Mouse (Mus musculus) limb, embryonic 13.5 days (tissue): ENCODE measurements around the gene Slc15a1. TPM values are rescaled to one million over a fixed set of nuclear protein-coding genes. Genes with fewer than 3 reads are reported as not detected.

Experiments
- ATAC-seq: fragments of 200-750 bp; cut with Nextera tagmentation; 2 replicates; pipeline ENCODE4 v1.8.0; 2017; ENCODE audit warnings: low read depth, moderate number of reproducible peaks, moderate TSS enrichment; ENCODE audit not compliant: low FRiP score
- H3K27ac ChIP-seq: fragments of 300-500 bp; sonication (generic); 2 replicates; pipeline ENCODE4 v1.5.1; 2015; ENCODE audit warnings: inconsistent platforms, mild to moderate bottlenecking, moderate library complexity
- H3K27me3 ChIP-seq: fragments of 300-500 bp; sonication (generic); 2 replicates; pipeline ENCODE4 v1.6.1; 2015; ENCODE audit warnings: mild to moderate bottlenecking, inconsistent platforms
- H3K36me3 ChIP-seq: fragments of 300-500 bp; sonication (generic); 2 replicates; pipeline ENCODE4 v1.6.1; 2015; ENCODE audit warnings: inconsistent platforms, mild to moderate bottlenecking, moderate library complexity
- H3K4me1 ChIP-seq: fragments of 300-500 bp; sonication (generic); 2 replicates; pipeline ENCODE4 v1.6.1; 2015; ENCODE audit warnings: inconsistent platforms
- H3K4me2 ChIP-seq: fragments of 300-500 bp; sonication (generic); replicated peaks from 2 replicates; pipeline ENCODE4 v1.6.1; 2015; ENCODE audit warnings: inconsistent platforms, mild to moderate bottlenecking, moderate library complexity
- H3K4me3 ChIP-seq: fragments of 300-500 bp; sonication (generic); 2 replicates; pipeline ENCODE4 v1.5.1; 2015; ENCODE audit warnings: moderate library complexity, mild to moderate bottlenecking, inconsistent platforms
- H3K9ac ChIP-seq: fragments of 300-500 bp; sonication (generic); 2 replicates; pipeline ENCODE4 v1.6.1; 2015; ENCODE audit warnings: mild to moderate bottlenecking, inconsistent platforms
- H3K9me3 ChIP-seq: fragments of 300-500 bp; sonication (generic); 2 replicates; pipeline ENCODE4 v1.6.1; 2016; ENCODE audit warnings: inconsistent platforms
- WGBS: fragments of 180-500 bp; shearing (Covaris S2); methylation state at CpG from one replicate; pipeline ENCODE4 v1.1.7; 2015; 5-methylcytosine and 5-hydroxymethylcytosine counted together
- polyA plus RNA-seq: library from polyadenylated mRNA; unstranded; fragments of >200 nt; fragmentation: Nextera tagmentation; extraction: Ambion mirVana; gene quantifications from 2 replicates; pipeline ENCODE4 v1.2.1, GENCODE M21; 2015

Gene Slc15a1
- polyA plus RNA-seq = not detected in 2 replicates

DNA sequence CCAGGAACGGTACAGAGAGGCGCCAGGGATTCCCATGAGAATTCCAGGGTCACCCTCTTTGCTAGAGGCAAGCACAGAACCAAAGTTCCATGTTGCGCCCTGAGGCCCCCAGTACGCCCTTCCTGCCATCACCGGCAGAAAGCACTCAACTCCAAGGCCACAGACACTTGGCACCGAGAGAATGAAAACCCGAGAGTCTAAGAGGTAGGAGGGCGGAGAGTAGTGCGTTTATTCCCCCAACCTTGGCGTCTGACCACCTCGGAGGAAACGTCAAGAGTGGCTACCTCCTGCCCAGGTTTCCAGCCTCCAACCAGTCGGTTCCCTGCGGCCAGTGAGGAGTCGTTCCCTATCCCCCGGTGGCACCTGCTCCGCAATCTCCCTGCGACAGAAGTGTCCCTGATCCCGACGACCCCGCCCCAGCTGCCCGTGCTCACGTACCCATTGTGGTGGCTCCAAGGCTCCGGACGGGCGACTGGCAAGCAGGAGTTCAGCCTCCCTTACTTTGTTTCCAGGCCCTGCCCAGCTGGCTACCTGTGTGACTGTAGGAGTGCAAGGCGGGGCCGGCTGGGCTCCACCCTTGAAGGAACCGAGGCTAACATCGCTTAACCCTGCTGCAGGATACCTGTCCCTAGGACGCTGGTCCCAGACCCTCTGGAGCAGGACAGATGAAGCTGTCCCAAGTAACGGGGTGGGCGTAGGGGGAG lies at the start of gene Slc15a1:
TSS of gene Slc15a1 (minus strand) at position 472 of the 704 bp plus-strand sequence.
- Histone ChIP-seq H3K4me3 (peak within 1 kb of the TSS; percentile 13), H3K27ac (no peak within 1 kb of the TSS), H3K27me3 (peaks cover 67% of the 10 kb centered on the region), H3K4me2 (peak within 1 kb of the TSS; percentile 43), H3K36me3 (no peaks in the 10 kb centered on the region), H3K4me1 (0 out of 2 replicates have a peak, but pooled peaks cover 4% of the 10 kb centered on the region), H3K9ac (no peak within 1 kb of the TSS), H3K9me3 (no peaks in the 10 kb centered on the region)
- ATAC-seq = no peak
- WGBS = 9% methylated on average over 33 of the region's 33 CpGs

DNA sequence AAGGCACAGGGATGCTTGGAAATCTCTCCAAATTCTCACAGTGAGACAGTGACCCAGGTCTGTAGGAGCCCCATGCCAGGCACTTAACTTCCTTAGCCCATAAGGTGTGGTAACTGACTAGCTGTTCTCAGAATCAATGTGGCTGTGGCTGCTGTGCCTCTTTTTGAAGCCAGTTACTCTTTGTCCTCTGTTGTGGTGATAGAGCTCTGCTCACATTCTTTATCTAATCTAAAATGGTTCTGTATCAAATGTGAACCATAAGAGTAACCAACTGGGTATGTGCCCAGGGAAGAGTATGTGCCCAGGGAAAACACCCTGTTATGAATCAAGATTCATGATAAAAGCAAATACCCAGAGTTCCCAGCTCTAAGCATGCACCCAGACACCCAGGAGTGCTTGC lies 48.7 kb upstream of the Slc15a1 start:
- Histone ChIP-seq H3K4me2 (no peak overlapping the region), H3K4me3 (no peak overlapping the region), H3K9ac (no peak overlapping the region), H3K27ac (no peak overlapping the region), H3K36me3 (peaks cover 5% of the 10 kb centered on the region; the same call in 1 of the 2 replicates), H3K4me1 (peaks cover 12% of the 10 kb centered on the region), H3K9me3 (no peaks in the 10 kb centered on the region), H3K27me3 (peaks cover 9% of the 10 kb centered on the region)
- ATAC-seq = no peak

DNA sequence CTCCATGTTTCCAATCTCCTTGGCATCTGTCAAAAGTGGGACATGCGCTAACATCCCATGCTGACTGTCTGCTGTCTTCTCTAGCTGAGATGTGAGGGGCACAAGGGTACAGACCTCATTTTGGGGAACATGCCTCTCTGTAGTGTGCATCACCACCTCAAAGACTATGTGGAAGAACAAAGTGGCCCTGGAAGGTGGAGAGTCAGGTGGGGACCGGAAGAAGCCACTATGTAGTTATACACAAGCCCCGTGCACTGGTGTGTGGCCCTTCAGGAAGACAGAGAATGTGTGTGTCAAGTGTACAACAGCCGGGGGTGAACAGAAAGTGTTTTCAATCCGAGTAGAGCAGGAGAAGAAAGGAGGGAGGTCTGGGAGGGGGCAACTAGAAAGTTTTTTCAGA lies 47.5 kb upstream of the Slc15a1 start:
- Histone ChIP-seq H3K4me1 (peaks cover 15% of the 10 kb centered on the region), H3K27ac (no peak overlapping the region), H3K4me3 (no peak overlapping the region), H3K9me3 (no peaks in the 10 kb centered on the region), H3K36me3 (peaks cover 5% of the 10 kb centered on the region; the same call in 1 of the 2 replicates), H3K27me3 (peaks cover 5% of the 10 kb centered on the region; the same call in 1 of the 2 replicates), H3K4me2 (no peak overlapping the region), H3K9ac (no peak overlapping the region)
- 73% methylated on average over 5 of the region's 5 CpGs for WGBS
- ATAC-seq = no peak

DNA sequence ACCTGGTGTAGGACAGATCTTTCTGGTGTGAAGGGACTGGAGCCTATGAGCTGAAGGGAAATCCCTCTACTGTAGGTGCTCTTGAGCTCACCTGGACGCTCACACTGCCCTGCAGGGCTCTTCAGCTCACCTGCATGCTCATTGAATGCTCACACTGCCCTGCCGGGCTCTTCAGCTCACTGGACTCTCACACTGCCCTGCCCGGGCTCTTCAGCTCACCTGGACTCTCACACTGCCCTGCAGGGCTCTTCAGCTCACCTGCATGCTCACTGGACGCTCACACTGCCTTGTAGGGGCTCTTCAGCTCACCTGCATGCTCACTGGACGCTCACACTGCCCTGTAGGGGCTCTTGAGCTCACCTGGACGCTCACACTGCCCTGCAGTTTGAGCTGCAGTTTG lies 44.8 kb upstream of the Slc15a1 start:
- Histone ChIP-seq H3K4me2 (no peak overlapping the region), H3K4me1 (peaks cover 11% of the 10 kb centered on the region), H3K9me3 (no peaks in the 10 kb centered on the region), H3K27me3 (peaks cover 5% of the 10 kb centered on the region; the same call in 1 of the 2 replicates), H3K4me3 (no peak overlapping the region), H3K36me3 (peaks cover 5% of the 10 kb centered on the region; the same call in 1 of the 2 replicates), H3K9ac (no peak overlapping the region), H3K27ac (no peak overlapping the region)
- 72% methylated on average over 6 of the region's 6 CpGs for WGBS
- ATAC-seq = no peak

DNA sequence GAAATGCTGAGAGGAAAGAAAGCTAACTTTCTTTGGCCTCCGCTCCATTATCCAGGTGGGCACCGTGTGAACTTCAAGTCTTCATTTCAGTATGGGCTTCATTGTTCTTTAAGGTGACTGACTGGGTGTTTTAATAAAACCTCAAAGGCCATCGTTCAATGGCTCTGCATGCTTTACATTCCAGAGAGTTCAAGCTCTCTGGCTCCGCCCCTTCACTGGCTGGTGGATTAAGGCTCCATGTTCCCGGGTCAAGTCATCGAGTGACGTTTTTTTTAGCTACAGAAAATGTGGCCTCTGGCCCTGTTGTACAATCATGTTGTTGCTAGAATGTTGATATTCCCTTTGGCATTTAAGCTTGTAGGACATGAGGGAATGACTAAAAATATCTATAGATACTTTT lies 42.7 kb upstream of the Slc15a1 start:
- 45% methylated on average over 7 of the region's 7 CpGs for WGBS
- ATAC-seq = no peak
- H3K9ac ChIP-seq = no peak overlapping the region
- H3K27me3 ChIP-seq = peaks cover 5% of the 10 kb centered on the region; the same call in 1 of the 2 replicates
- peaks cover 11% of the 10 kb centered on the region for H3K4me1 ChIP-seq
- no peak overlapping the region for H3K4me3 ChIP-seq
- H3K27ac ChIP-seq = no peak overlapping the region
- H3K36me3 ChIP-seq = peaks cover 8% of the 10 kb centered on the region; the same call in 1 of the 2 replicates
- H3K4me2 ChIP-seq = no peak overlapping the region
- no peaks in the 10 kb centered on the region for H3K9me3 ChIP-seq

DNA sequence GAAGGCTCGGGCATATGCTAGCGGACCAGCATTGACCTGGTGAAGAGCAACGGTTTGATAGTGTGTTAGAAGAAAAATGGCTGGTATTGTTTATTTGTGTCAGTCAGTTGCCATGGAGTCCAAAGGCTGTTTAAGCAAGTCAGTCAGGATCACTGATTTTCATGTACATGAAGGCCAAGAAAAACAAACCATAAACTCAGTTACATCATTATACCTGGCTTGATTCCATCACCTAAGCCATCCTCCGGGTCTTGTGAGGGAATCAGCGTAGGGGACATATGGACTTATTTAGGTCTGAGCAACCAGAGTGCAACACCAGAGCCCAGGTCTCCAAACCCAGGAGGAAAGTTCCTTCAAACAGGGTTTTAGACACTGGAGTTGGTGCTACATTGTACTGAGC lies 41.6 kb upstream of the Slc15a1 start:
- H3K27ac ChIP-seq = no peak overlapping the region
- no peak overlapping the region for H3K4me3 ChIP-seq
- H3K9ac ChIP-seq = no peak overlapping the region
- H3K27me3 ChIP-seq = peaks cover 5% of the 10 kb centered on the region; the same call in 1 of the 2 replicates
- H3K9me3 ChIP-seq = no peaks in the 10 kb centered on the region
- H3K36me3 ChIP-seq = peaks cover 8% of the 10 kb centered on the region; the same call in 1 of the 2 replicates
- no peak overlapping the region for H3K4me2 ChIP-seq
- H3K4me1 ChIP-seq = peaks cover 11% of the 10 kb centered on the region
- WGBS = 69% methylated on average over 5 of the region's 5 CpGs
- ATAC-seq = peak; percentile 80

DNA sequence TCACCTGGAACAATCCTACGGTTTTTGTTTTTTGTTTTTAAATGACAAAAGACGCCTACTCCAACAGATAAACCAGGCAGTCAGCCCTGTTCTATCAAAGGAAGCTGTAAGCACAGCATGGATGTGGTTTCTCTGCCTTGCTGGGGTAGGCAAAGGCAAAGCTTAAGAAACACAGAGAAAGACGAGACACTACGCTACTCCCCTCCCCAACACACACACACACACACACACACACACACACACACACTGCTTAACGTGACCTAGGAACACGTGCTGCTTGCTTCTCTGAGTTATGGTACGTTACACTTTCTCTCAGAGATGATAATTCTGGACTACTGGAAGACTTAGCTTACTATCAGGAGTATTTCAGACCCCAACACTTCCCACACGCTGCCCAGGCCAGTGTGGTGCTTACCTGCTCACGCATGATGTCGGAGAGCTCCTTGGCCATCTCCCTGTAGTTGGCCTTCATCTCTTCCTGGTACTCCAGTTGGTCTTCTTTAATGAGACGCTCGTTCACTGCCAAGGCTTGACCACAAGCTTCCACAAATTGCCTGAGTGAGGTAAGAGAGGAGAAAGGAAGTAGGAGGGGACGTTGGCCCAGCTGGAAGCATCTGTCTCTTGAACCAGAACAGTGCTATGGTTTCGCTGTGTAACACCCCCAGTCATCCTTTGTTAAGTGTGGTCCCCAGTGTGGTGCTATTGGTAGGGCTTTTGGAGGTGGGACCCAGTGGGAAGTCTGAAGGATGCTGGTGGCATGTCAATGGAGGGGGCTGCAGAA lies 40.7 kb upstream of the Slc15a1 start:
- ATAC-seq = no peak
- Histone ChIP-seq H3K4me3 (no peak overlapping the region), H3K27me3 (peaks cover 5% of the 10 kb centered on the region; the same call in 1 of the 2 replicates), H3K4me1 (peaks cover 11% of the 10 kb centered on the region), H3K9me3 (no peaks in the 10 kb centered on the region), H3K27ac (no peak overlapping the region), H3K9ac (no peak overlapping the region), H3K36me3 (peaks cover 8% of the 10 kb centered on the region; the same call in 1 of the 2 replicates), H3K4me2 (no peak overlapping the region)
- 87% methylated on average over 14 of the region's 14 CpGs for WGBS

DNA sequence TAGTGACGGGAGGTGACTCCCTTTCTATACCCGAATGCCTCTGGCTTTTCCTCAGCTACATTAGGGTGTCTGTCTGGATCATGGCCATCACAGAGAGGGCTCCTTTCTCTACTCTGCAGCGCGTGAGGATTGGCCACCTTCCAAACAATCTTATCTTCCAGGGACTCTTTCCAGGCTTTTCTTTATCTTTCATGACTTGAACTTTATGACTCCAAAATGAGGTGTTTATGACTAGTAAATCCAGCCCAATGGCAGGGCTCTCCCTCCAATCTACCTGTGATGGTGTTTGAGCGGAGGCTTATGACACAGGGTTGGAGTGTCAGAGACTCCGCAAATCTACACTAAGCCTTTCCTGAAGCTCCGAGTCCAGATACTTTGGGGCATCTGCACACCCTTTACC lies 36.2 kb upstream of the Slc15a1 start:
- no peak overlapping the region for H3K27ac ChIP-seq
- H3K4me3 ChIP-seq = no peak overlapping the region
- no peak overlapping the region for H3K9ac ChIP-seq
- no peaks in the 10 kb centered on the region for H3K27me3 ChIP-seq
- no peak overlapping the region for H3K4me2 ChIP-seq
- ATAC-seq = no peak
- H3K4me1 ChIP-seq = no peaks in the 10 kb centered on the region
- H3K36me3 ChIP-seq = 0 out of 2 replicates have a peak, but pooled peaks cover 3% of the 10 kb centered on the region
- H3K9me3 ChIP-seq = peaks cover 7% of the 10 kb centered on the region
- 52% methylated on average over 7 of the region's 7 CpGs for WGBS

DNA sequence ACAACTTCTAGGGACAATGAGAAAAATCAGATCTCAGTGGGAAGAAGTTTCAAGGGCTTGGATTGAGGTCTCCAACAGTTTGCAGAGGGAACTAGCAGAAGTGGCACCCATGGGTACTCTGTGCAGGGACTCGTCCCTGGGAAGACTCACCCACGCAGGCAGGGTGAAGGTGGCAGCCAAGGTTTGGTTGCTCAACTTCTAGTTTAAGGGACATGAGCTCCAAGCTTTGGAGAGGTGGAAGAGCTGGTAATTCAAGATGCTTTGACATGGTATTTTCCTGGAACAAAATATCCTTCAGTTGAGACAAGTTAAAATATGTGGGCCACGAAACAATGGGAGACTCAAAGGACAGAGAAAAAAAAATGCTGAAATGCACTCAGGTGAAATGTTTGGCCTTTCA lies 29.4 kb upstream of the Slc15a1 start:
- H3K36me3 ChIP-seq = no peaks in the 10 kb centered on the region
- H3K27ac ChIP-seq = no peak overlapping the region
- peaks cover 7% of the 10 kb centered on the region for H3K9me3 ChIP-seq
- no peaks in the 10 kb centered on the region for H3K27me3 ChIP-seq
- H3K4me2 ChIP-seq = no peak overlapping the region
- 85% methylated on average over 3 of the region's 3 CpGs for WGBS
- no peak overlapping the region for H3K4me3 ChIP-seq
- H3K9ac ChIP-seq = no peak overlapping the region
- ATAC-seq = no peak
- H3K4me1 ChIP-seq = no peaks in the 10 kb centered on the region

DNA sequence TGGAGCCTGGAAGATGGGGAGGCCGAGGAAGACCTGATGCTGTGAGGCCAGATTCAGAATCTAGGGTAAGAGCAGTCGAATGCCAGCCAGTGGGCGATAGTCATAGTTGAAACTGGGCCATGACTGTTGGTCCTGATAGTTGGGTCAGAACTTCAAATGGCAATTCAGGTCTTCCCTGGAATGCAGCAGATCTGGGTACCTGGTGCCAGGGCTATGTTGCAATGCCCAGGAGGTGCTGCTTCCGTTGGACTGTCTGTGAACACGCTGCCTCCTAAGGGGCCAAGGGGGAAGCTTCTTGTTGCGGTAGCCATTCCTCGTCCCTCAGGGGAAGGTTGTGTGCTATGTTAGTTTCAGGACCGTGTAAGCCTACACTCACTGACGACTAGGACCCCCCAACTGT lies 25.8 kb upstream of the Slc15a1 start:
- Histone ChIP-seq H3K4me1 (no peaks in the 10 kb centered on the region), H3K9me3 (no peaks in the 10 kb centered on the region), H3K4me3 (no peak overlapping the region), H3K9ac (no peak overlapping the region), H3K27me3 (no peaks in the 10 kb centered on the region), H3K27ac (no peak overlapping the region), H3K4me2 (no peak overlapping the region), H3K36me3 (no peaks in the 10 kb centered on the region)
- WGBS = 78% methylated on average over 9 of the region's 9 CpGs
- no peak for ATAC-seq

DNA sequence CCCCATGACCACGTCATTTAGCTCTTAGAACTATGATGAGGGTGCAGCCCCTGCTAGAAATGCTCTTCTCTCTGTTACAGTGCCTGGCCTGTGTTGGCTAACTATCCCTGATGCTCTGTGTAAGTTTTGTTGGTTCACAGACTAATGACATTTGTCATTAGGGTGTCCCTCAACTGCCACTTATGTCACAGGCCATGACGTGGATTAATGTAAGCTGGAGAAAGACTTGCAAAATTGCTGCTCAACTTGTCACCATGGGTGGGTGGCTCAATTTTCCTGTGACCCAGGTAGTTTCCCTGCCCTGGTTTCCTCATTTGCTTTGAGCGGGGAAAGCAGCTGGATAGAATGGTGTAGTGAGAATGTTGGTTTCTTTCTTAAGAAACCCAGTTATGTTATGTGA lies 22.8 kb upstream of the Slc15a1 start:
- Histone ChIP-seq H3K4me1 (no peaks in the 10 kb centered on the region), H3K27ac (no peak overlapping the region), H3K4me3 (no peak overlapping the region), H3K9me3 (no peaks in the 10 kb centered on the region), H3K27me3 (no peaks in the 10 kb centered on the region), H3K36me3 (no peaks in the 10 kb centered on the region), H3K9ac (no peak overlapping the region), H3K4me2 (no peak overlapping the region)
- 83% methylated on average over 3 of the region's 3 CpGs for WGBS
- no peak for ATAC-seq

DNA sequence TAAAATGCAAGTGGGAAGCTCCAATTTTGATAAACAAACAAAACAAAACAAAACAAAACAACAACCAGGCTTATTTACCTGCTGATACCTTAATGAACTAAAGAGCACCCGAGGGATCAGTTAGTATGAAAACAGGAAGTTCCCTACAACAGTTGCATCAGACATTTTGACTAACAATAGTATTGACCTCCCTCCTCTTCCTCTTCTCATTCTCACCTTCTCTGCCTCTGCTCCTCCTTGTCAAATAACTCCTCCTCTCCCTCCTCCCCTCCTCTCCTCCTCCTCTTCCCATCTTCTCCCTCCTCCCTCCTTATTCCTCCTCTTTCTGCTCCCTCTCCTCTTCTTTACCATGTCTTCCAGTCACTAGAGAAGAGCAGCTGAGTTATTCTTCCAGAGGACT lies 22.1 kb upstream of the Slc15a1 start:
- no peak for ATAC-seq
- no peak overlapping the region for H3K4me3 ChIP-seq
- no peaks in the 10 kb centered on the region for H3K27me3 ChIP-seq
- no peaks in the 10 kb centered on the region for H3K36me3 ChIP-seq
- H3K4me1 ChIP-seq = no peaks in the 10 kb centered on the region
- WGBS = 79% methylated on average over 1 of the region's 1 CpGs
- no peaks in the 10 kb centered on the region for H3K9me3 ChIP-seq
- H3K27ac ChIP-seq = no peak overlapping the region
- H3K9ac ChIP-seq = no peak overlapping the region
- no peak overlapping the region for H3K4me2 ChIP-seq
